Mouse (Mus musculus): ENCODE data around the gene 4930480E11Rik. TPM values are rescaled to one million over a fixed set of nuclear protein-coding genes. Genes with fewer than 3 reads are reported as not detected.
"Not testable (repeated sequence)": the region's sequence is repeated elsewhere in the genome, so short reads cannot be mapped to it uniquely, and the experiment has no call there.

The 4930480E11Rik gene
- polyA plus RNA-seq (2015; fragmentation: Nextera tagmentation; extraction: Ambion mirVana), result not detected in 2 replicates

GRCm38 (mm10) chrX:78369343-78369742 lies at the start of gene 4930480E11Rik:
4930480E11Rik (plus strand) TSS chrX:78369643.
- H3K36me3 ChIP-seq, result no peaks in the 10 kb centered on the region
- H3K4me3 ChIP-seq, result no peak within 1 kb of the TSS
- no peaks in the 10 kb centered on the region for H3K9me3 ChIP-seq
- no peaks in the 10 kb centered on the region for H3K4me1 ChIP-seq (replicated peaks)
- no peak within 1 kb of the TSS for H3K27ac ChIP-seq (replicated peaks)
- H3K4me2 ChIP-seq, result no peak within 1 kb of the TSS
- no peaks in the 10 kb centered on the region for H3K27me3 ChIP-seq
- H3K9ac ChIP-seq, result no peak within 1 kb of the TSS
- ATAC-seq (ENCODE audit: low FRiP score, low read depth), result no peak
- 55% methylated on average over 1 of the region's 1 CpGs for WGBS

GRCm38 (mm10) chrX:78403346-78403745 lies 33.9 kb downstream of the 4930480E11Rik start:
- not testable (repeated sequence) for H3K4me2 ChIP-seq; H3K9me3 ChIP-seq; H3K4me3 ChIP-seq; H3K36me3 ChIP-seq; H3K9ac ChIP-seq; H3K27me3 ChIP-seq; H3K27ac ChIP-seq (replicated peaks); ATAC-seq (ENCODE audit: low FRiP score, low read depth); H3K4me1 ChIP-seq (replicated peaks)
- WGBS, result 84% methylated on average over 2 of the region's 2 CpGs

Other genes with a start within 250 kb of the 4930480E11Rik start
- not detected in 2 replicates for gene Gm5938, start 244.2 kb upstream of the 4930480E11Rik start, polyA plus RNA-seq (2015; fragmentation: Nextera tagmentation; extraction: Ambion mirVana)
- gene Obp1b, start 182.9 kb upstream of the 4930480E11Rik start, polyA plus RNA-seq (2015; fragmentation: Nextera tagmentation; extraction: Ambion mirVana), result not detected in 2 replicates
- gene Gm14743, start 123.7 kb upstream of the 4930480E11Rik start, polyA plus RNA-seq (2015; fragmentation: Nextera tagmentation; extraction: Ambion mirVana), result not detected in 2 replicates
- gene Prrg1, start 214.3 kb downstream of the 4930480E11Rik start, polyA plus RNA-seq (2015; fragmentation: Nextera tagmentation; extraction: Ambion mirVana), result 5.6 and 6.1 TPM in 2 replicates